Mouse (Mus musculus) myocyte (in vitro differentiated cells): ENCODE data around the gene Jaml. TPM values are rescaled to one million over a fixed set of nuclear protein-coding genes. Genes with fewer than 3 reads are reported as not detected.

ENCODE experiments used
- H3K27me3 ChIP-seq: one replicate; pipeline ENCODE4 v1.6.1; 2011; ENCODE audit not compliant: control insufficient read depth, insufficient read depth, insufficient read length
- H3K36me3 ChIP-seq: one replicate; pipeline ENCODE4 v1.6.1; 2011; ENCODE audit not compliant: control insufficient read depth, insufficient read depth
- H3K4me2 ChIP-seq: one replicate; pipeline ENCODE4 v1.6.1; 2011; ENCODE audit warnings: low read depth, control low read depth
- H3K4me3 ChIP-seq: one replicate; pipeline ENCODE4 v1.5.1; 2011; ENCODE audit warnings: mild to moderate bottlenecking, control low read depth, moderate library complexity
- H3K79me2 ChIP-seq: one replicate; pipeline ENCODE4 v1.6.1; 2011; ENCODE audit not compliant: control insufficient read depth, insufficient read depth
- H3ac ChIP-seq: one replicate; pipeline ENCODE4 v1.6.1; 2011; ENCODE audit not compliant: control insufficient read depth, insufficient read length
- CEBPB ChIP-seq: IDR thresholded peaks from 2 replicates; pipeline ENCODE4 v1.6.1; 2011; ENCODE audit warnings: mild to moderate bottlenecking, moderate library complexity; ENCODE audit not compliant: poor library complexity, insufficient read depth, severe bottlenecking
- E2F4 ChIP-seq: IDR thresholded peaks from one replicate; pipeline ENCODE4 v1.6.1; 2011; ENCODE audit warnings: mild to moderate bottlenecking, control low read depth, moderate library complexity; ENCODE audit not compliant: insufficient read depth
- MAX ChIP-seq: IDR thresholded peaks from one replicate; pipeline ENCODE4 v1.6.1; 2011; ENCODE audit warnings: low read depth, mild to moderate bottlenecking, control low read depth
- MYOD1 ChIP-seq, 3 experiments: IDR thresholded peaks; one replicate each; pipeline ENCODE4 v1.6.1; 2011; ENCODE audit warnings: control low read depth in 2 of 3, low read depth in 2 of 3, mild to moderate bottlenecking in 2 of 3, moderate library complexity in 1 of 3; ENCODE audit not compliant: insufficient read length in 2 of 3, control insufficient read depth in 1 of 3
- MYOG ChIP-seq, 3 experiments: IDR thresholded peaks; one replicate each; pipeline ENCODE4 v1.6.1; 2011; ENCODE audit warnings: control low read depth in 2 of 3, low read depth in 2 of 3, mild to moderate bottlenecking in 2 of 3; ENCODE audit not compliant: insufficient read length in 2 of 3, control insufficient read depth in 1 of 3, insufficient read depth in 1 of 3
- POLR2A ChIP-seq: IDR thresholded peaks from one replicate; pipeline ENCODE4 v1.6.1; 2011; ENCODE audit warnings: low read depth, mild to moderate bottlenecking, control low read depth, moderate library complexity; ENCODE audit not compliant: insufficient read length
- POLR2AphosphoS2 ChIP-seq: IDR thresholded peaks from one replicate; pipeline ENCODE4 v1.6.1; 2011; ENCODE audit warnings: low read depth, control low read depth; ENCODE audit not compliant: insufficient read length
- REST ChIP-seq: IDR thresholded peaks from one replicate; pipeline ENCODE4 v1.6.1; 2011; ENCODE audit warnings: mild to moderate bottlenecking, control low read depth, moderate library complexity; ENCODE audit not compliant: insufficient read depth, insufficient read length
- SRF ChIP-seq: IDR thresholded peaks from one replicate; pipeline ENCODE4 v1.6.1; 2011; ENCODE audit warnings: low read depth; ENCODE audit not compliant: control insufficient read depth, insufficient read length
- TCF12 ChIP-seq: IDR thresholded peaks from one replicate; pipeline ENCODE4 v1.6.1; 2011; ENCODE audit warnings: mild to moderate bottlenecking, control low read depth; ENCODE audit not compliant: poor library complexity, insufficient read depth, severe bottlenecking
- TCF3 ChIP-seq: IDR thresholded peaks from one replicate; pipeline ENCODE4 v1.6.1; 2011; ENCODE audit warnings: low read depth, control low read depth; ENCODE audit not compliant: insufficient read length
- USF1 ChIP-seq: IDR thresholded peaks from one replicate; pipeline ENCODE4 v1.6.1; 2011; ENCODE audit warnings: low read depth, mild to moderate bottlenecking, control low read depth, moderate library complexity
- polyA plus RNA-seq: library from polyadenylated mRNA; unstranded; fragments of >200 nt; fragmentation: generic; extraction: Trizol; gene quantifications from one replicate; pipeline ENCODE4 v1.2.1, GENCODE M21; 2012; ENCODE audit warnings: missing spikeins

The Jaml gene
- polyA plus RNA-seq, 1 experiment: not detected

DNA sequence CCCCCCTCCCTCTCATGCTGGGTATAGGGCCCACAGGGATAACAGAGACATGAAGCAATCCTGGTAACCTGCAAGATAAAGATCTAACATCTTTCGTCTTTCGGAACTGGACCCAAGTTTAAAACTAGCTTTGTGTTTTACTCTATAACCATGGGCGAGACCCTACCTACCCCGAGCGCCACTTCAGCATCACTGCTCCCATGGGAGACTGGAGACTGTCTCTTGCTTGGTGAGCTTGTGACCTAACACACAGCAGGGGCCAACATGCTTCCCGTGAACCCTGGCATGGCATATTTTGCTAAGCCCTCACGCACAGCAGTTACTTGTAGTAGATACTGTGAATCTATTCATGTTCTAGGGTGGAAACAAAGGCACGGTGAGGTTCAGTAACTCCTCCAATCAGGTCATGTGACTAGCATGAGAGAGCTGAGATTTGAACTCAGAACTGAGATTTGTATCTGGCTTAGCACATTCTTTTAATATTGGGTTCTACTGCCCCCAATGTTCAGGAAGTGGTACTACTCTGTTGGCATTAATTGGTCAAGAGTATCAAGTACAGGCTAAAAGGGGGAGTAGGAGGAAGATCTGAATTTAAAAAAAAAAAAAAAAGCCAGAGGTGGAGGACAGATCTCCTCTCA lies 40.5 kb downstream of the Jaml start:
- TF ChIP-seq TCF3 (no peak), MYOD1 (IDR thresholded peaks at IDR 0.05; ENCODE audit: control insufficient read depth in 1 of 3, insufficient read length in 2 of 3, low read depth in 2 of 3) (no peak), REST (no peak)
- Histone ChIP-seq H3K36me3 (no peaks in the 10 kb centered on the region), H3K4me3 (no peak overlapping the region), H3K4me2 (no peak overlapping the region), H3K79me2 (no peaks in the 10 kb centered on the region), H3ac (no peak overlapping the region), H3K27me3 (peaks cover 51% of the 10 kb centered on the region)

DNA sequence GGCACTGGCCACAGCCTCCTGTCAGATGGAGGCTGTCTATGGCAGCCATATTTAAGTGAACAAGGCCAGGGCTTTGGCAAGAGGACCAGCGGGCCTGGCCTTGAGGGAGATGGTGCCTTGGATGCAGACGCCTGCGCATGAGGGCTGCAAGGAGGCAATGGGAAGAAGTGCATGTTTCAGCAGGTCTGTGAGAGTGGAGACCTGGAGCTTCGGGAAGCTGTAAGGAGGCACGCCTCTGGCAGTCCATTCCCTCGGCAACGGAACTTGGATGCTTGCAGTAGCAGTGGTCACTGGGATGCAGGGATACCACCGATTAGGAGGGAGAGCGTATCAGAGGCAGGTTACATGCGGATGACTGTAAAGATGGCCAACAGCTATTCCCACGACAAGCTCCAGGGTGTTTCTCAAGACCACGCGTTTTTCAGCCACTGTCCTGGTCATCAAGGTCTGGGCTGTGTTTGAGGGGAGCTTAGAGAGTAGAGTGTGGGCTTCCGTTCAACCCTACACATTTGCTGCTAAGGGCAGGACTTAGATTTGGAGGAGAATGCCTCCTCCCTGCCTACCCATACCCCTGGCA lies 41.1 kb downstream of the Jaml start:
- no peak overlapping the region for H3K4me3 ChIP-seq
- no peaks in the 10 kb centered on the region for H3K36me3 ChIP-seq
- no peak overlapping the region for H3K4me2 ChIP-seq
- H3K79me2 ChIP-seq: no peaks in the 10 kb centered on the region
- no peak overlapping the region for H3ac ChIP-seq
- TF ChIP-seq MYOD1 (IDR thresholded peaks at IDR 0.05; ENCODE audit: control insufficient read depth in 1 of 3, insufficient read length in 2 of 3, low read depth in 2 of 3) (no peak), CEBPB (no peak), MAX (no peak), POLR2AphosphoS2 (no peak), USF1 (no peak), POLR2A (no peak), TCF12 (no peak), E2F4 (no peak)
- peaks cover 52% of the 10 kb centered on the region for H3K27me3 ChIP-seq

DNA sequence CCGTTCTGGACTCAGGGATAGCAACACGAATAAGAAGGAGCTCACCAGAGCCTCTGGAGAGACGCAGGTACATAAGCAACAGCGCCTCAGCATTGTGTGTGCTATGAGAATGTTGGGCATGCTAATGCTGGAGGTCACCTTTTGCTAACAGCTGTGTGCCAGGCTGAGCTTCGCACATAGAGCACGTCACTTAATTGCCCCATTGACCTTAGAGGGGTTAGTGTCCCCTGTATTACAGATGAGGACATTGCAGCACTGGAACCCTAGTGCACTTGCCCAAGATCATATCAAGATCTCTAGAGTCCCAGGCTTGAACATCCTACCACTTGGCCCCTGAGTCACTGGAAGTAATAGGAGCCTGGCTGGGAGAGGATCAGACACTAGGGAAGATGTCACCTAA lies 41.6 kb downstream of the Jaml start:
- no peaks in the 10 kb centered on the region for H3K79me2 ChIP-seq
- no peak for TF ChIP-seq POLR2A
- no peak for TF ChIP-seq SRF
- peaks cover 56% of the 10 kb centered on the region for H3K27me3 ChIP-seq
- no peak overlapping the region for H3K4me2 ChIP-seq
- H3ac ChIP-seq: no peak overlapping the region
- H3K36me3 ChIP-seq: no peaks in the 10 kb centered on the region
- no peak overlapping the region for H3K4me3 ChIP-seq

DNA sequence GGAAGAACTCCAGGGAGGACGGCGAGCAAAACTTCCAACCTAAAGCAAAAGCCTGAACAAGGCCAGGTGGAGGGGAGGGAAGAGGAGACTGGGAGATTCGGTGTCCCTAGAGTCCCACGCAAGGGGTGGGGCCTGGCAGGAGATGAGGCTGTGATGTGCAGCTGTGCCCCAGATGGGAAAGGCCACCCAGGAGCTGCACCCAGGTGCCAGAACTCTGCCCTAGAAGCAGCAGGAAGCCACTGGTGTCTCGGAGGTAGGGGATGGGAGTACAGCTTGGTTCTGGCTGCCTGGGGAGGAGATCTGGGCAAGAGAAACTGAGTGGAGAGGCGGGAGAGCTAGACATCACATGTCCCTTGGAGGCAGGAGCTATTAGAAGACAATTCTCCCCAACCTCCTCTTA lies 42.0 kb downstream of the Jaml start:
- H3K27me3 ChIP-seq: peaks cover 56% of the 10 kb centered on the region
- H3ac ChIP-seq: no peak overlapping the region
- H3K4me3 ChIP-seq: no peak overlapping the region
- no peak for TF ChIP-seq TCF12
- TF ChIP-seq MAX: no peak
- TF ChIP-seq POLR2A: no peak
- TF ChIP-seq CEBPB: no peak
- TF ChIP-seq POLR2AphosphoS2: no peak
- no peak for TF ChIP-seq MYOG (IDR thresholded peaks at IDR 0.05; ENCODE audit: control insufficient read depth in 1 of 3, insufficient read depth in 1 of 3, insufficient read length in 2 of 3, low read depth in 2 of 3)
- no peak for TF ChIP-seq USF1
- no peak for TF ChIP-seq E2F4
- H3K36me3 ChIP-seq: no peaks in the 10 kb centered on the region
- no peaks in the 10 kb centered on the region for H3K79me2 ChIP-seq
- H3K4me2 ChIP-seq: no peak overlapping the region

GRCm38 (mm10) chr9:45121769-45122168 lies 42.8 kb downstream of the Jaml start:
- no peak for TF ChIP-seq E2F4
- TF ChIP-seq REST: no peak
- no peak for TF ChIP-seq MYOD1 (IDR thresholded peaks at IDR 0.05; ENCODE audit: control insufficient read depth in 1 of 3, insufficient read length in 2 of 3, low read depth in 2 of 3)
- no peak for TF ChIP-seq POLR2AphosphoS2
- Histone ChIP-seq H3K4me2 (no peak overlapping the region), H3ac (no peak overlapping the region), H3K79me2 (no peaks in the 10 kb centered on the region), H3K4me3 (no peak overlapping the region), H3K27me3 (peaks cover 58% of the 10 kb centered on the region), H3K36me3 (no peaks in the 10 kb centered on the region)

DNA sequence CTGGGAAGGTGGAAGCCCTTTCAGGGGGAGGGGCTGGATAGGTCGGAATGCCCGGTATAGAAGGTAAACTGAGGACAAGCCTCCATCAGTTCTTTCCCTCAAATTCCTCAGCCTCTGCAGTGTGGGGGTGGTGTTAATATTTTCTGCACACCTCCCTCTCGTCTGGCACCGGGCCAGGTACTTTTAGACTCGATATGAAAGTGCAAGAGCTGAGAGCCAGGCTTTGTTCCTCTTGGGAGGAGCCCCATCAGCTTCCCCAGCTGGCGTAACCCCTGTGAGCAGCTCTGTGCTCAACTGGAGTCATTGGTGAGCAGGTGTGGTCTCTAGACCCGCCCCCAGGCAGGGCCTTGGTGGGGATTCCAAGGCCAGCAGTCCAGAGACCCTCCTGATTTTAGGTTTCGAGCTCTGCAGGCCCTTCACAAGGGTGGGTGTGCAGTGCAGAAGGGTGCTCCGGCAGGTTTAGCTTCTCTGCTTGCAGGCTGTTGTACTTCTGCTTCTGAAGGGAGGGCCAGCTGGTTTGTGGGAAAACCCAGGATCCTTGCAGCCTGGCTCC lies 43.3 kb downstream of the Jaml start:
- Histone ChIP-seq H3K4me2 (no peak overlapping the region), H3K79me2 (no peaks in the 10 kb centered on the region), H3K4me3 (no peak overlapping the region), H3K36me3 (no peaks in the 10 kb centered on the region), H3K27me3 (peaks cover 61% of the 10 kb centered on the region), H3ac (no peak overlapping the region)
- no peak for TF ChIP-seq MYOG (IDR thresholded peaks at IDR 0.05; ENCODE audit: control insufficient read depth in 1 of 3, insufficient read depth in 1 of 3, insufficient read length in 2 of 3, low read depth in 2 of 3)
